ENCODE assay signal across 10 mouse cellular contexts in the genomic region with DNA sequence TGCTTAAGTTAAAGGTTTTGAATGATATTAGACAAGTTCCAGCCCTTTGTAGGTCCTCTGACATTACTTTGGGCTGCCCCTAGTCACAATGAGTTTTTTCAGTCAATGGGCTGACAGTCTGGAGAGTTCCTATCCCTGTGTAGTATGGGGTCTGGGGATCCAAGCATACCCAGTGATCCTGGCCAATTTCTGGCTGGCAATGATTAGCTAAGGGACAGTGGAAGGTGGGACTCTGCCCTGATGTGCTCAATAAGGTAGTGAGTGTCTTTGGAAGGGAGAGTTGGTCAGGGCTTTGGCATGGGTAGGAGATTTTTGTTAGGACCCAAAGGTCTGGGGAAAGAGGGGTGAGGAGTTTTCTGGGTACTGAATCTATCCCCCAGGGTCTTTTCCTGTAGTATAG.
"Had no signal": no experiment of that assay in that cellular context is flagged by ENCODE, and none has a peak within 500 bp of the region (broad histone marks: within the 10 kb centered on the region; RNA-seq: fewer than 3 reads in every experiment).

No protein-coding gene starts in this region.

- ATAC-seq: intestine, embryonic 16.5 days; midbrain, embryonic 13.5 days had no signal

- H3K4me3 ChIP-seq: left cerebral cortex, adult 2 months; limb, embryonic 12.5 days; midbrain, embryonic 13.5 days; neural tube, embryonic 12.5 days had no signal

- H3K36me3 ChIP-seq: limb, embryonic 12.5 days; midbrain, embryonic 13.5 days; neural tube, embryonic 12.5 days had no signal

- H3K9me3 ChIP-seq: limb, embryonic 12.5 days; midbrain, embryonic 13.5 days; neural tube, embryonic 12.5 days had no signal

- DNase-seq: liver; lung, adult 18-20 months; thymus, adult 18-20 months; thymus, postnatal 14 days had no signal

- H3K27ac ChIP-seq: left cerebral cortex, adult 2 months; limb, embryonic 12.5 days; liver, embryonic 14.5 days; midbrain, embryonic 13.5 days; neural tube, embryonic 12.5 days had no signal

- H3K4me2 ChIP-seq: limb, embryonic 12.5 days; midbrain, embryonic 13.5 days; neural tube, embryonic 12.5 days had no signal

- H3K9ac ChIP-seq: limb, embryonic 12.5 days; liver, embryonic 14.5 days; midbrain, embryonic 13.5 days; neural tube, embryonic 12.5 days had no signal

- H3K27me3 ChIP-seq: limb, embryonic 12.5 days; midbrain, embryonic 13.5 days; neural tube, embryonic 12.5 days had no signal

- H3K4me1 ChIP-seq: limb, embryonic 12.5 days; midbrain, embryonic 13.5 days; neural tube, embryonic 12.5 days had no signal
